Mouse (Mus musculus) midbrain, embryonic 16.5 days (tissue): ENCODE results near the gene Cmya5. TPM values are rescaled to one million over a fixed set of nuclear protein-coding genes. Genes with fewer than 3 reads are reported as not detected.

Experiments used
- ATAC-seq: fragments of 200-750 bp; cut with Nextera tagmentation; 2 replicates; pipeline ENCODE4 v1.8.0; 2017; ENCODE audit warnings: moderate TSS enrichment
- H3K27ac ChIP-seq: fragments of 300-500 bp; sonication (generic); 2 replicates; pipeline ENCODE4 v1.5.1; 2014; ENCODE audit warnings: mild to moderate bottlenecking, low read length, mixed read lengths
- H3K27me3 ChIP-seq: fragments of 300-500 bp; sonication (generic); 2 replicates; pipeline ENCODE4 v1.6.1; 2014; ENCODE audit warnings: low read depth, low read length, mixed read lengths; ENCODE audit not compliant: control insufficient read depth, insufficient read depth
- H3K36me3 ChIP-seq: fragments of 300-500 bp; sonication (generic); 2 replicates; pipeline ENCODE4 v1.6.1; 2014; ENCODE audit warnings: mild to moderate bottlenecking, low read length, moderate library complexity, mixed read lengths; ENCODE audit not compliant: control insufficient read depth, insufficient read depth
- H3K4me1 ChIP-seq: fragments of 300-500 bp; sonication (generic); 2 replicates; pipeline ENCODE4 v1.6.1; 2014; ENCODE audit warnings: mild to moderate bottlenecking, low read length, mixed read lengths; ENCODE audit not compliant: control insufficient read depth, insufficient read depth
- H3K4me2 ChIP-seq: fragments of 300-500 bp; sonication (generic); 2 replicates; pipeline ENCODE4 v1.6.1; 2014; ENCODE audit warnings: mild to moderate bottlenecking, low read length, mixed read lengths
- H3K4me3 ChIP-seq: fragments of 300-500 bp; sonication (generic); 2 replicates; pipeline ENCODE4 v1.5.1; 2014; ENCODE audit warnings: low read depth, mild to moderate bottlenecking, low read length, moderate library complexity, mixed read lengths
- H3K9ac ChIP-seq: fragments of 300-500 bp; sonication (generic); 2 replicates; pipeline ENCODE4 v1.6.1; 2014; ENCODE audit warnings: low read depth, low read length, mixed read lengths
- H3K9me3 ChIP-seq: fragments of 300-500 bp; sonication (generic); replicated peaks from 2 replicates; pipeline ENCODE4 v1.6.1; 2014; ENCODE audit warnings: mild to moderate bottlenecking, low read length, mixed read lengths; ENCODE audit not compliant: control insufficient read depth, poor library complexity, severe bottlenecking
- WGBS: fragments of 180-500 bp; shearing (Covaris S2); extraction: QIAGEN DNeasy Blood & Tissue Kit; methylation state at CpG from one replicate; pipeline ENCODE4 v1.1.7; 2014; 5-methylcytosine and 5-hydroxymethylcytosine counted together
- polyA plus RNA-seq: library from polyadenylated mRNA; unstranded; fragments of >200 nt; fragmentation: Nextera tagmentation; extraction: Ambion mirVana; gene quantifications from 2 replicates; pipeline ENCODE4 v1.2.1, GENCODE M21; 2015

Cmya5 gene
- polyA plus RNA-seq, 1 experiment from 2014 or later = 0.15 TPM

DNA sequence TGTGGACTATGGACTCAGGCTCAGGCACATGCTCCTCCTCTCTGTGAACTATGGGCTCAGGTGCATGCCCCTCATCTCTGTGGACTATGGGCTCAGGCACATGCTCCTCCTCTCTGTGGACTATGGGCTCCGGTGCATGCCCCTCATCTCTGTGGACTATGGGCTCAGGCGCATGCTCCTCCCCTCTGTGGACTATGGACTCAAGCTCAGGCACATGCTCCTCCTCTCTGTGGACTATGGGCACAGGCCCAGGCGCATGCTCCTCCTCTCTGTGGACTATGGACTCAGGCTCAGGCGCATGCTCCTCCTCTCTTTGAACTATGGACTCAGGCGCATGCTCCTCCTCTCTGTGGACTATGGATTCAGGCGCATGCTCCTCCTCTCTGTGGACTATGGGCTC is 47.9 kb downstream of the Cmya5 start:
- H3K27ac ChIP-seq = no peak overlapping the region
- H3K9me3 ChIP-seq = no peaks in the 10 kb centered on the region
- H3K9ac ChIP-seq = no peak overlapping the region
- H3K4me1 ChIP-seq = no peaks in the 10 kb centered on the region
- H3K4me3 ChIP-seq = no peak overlapping the region
- H3K4me2 ChIP-seq = no peak overlapping the region
- WGBS = 92% methylated on average over 6 of the region's 6 CpGs
- H3K27me3 ChIP-seq = no peaks in the 10 kb centered on the region
- no peak for ATAC-seq
- H3K36me3 ChIP-seq = no peaks in the 10 kb centered on the region

GRCm38 (mm10) chr13:93095097-93095791 is 49.3 kb downstream of the Cmya5 start:
- Histone ChIP-seq H3K4me3 (no peak overlapping the region), H3K27ac (no peak overlapping the region), H3K27me3 (no peaks in the 10 kb centered on the region), H3K4me2 (no peak overlapping the region), H3K36me3 (no peaks in the 10 kb centered on the region), H3K9me3 (no peaks in the 10 kb centered on the region), H3K4me1 (no peaks in the 10 kb centered on the region), H3K9ac (no peak overlapping the region)
- WGBS = 88% methylated on average over 15 of the region's 15 CpGs
- no peak for ATAC-seq

- Histone ChIP-seq H3K27ac (no peak overlapping the region), H3K4me1 (no peaks in the 10 kb centered on the region), H3K9me3 (no peaks in the 10 kb centered on the region), H3K36me3 (no peaks in the 10 kb centered on the region), H3K27me3 (no peaks in the 10 kb centered on the region), H3K4me3 (no peak overlapping the region), H3K4me2 (no peak overlapping the region), H3K9ac (no peak overlapping the region)
- ATAC-seq = no peak
- 86% methylated on average over 10 of the region's 10 CpGs for WGBS
Measured at GRCm38 (mm10) chr13:93094204-93094935, 50.2 kb downstream of the Cmya5 start.

GRCm38 (mm10) chr13:93093697-93094096 is 50.8 kb downstream of the Cmya5 start:
- Histone ChIP-seq H3K4me3 (no peak overlapping the region), H3K9me3 (no peaks in the 10 kb centered on the region), H3K4me2 (no peak overlapping the region), H3K4me1 (no peaks in the 10 kb centered on the region), H3K27me3 (no peaks in the 10 kb centered on the region), H3K27ac (no peak overlapping the region), H3K9ac (no peak overlapping the region), H3K36me3 (no peaks in the 10 kb centered on the region)
- no peak for ATAC-seq
- WGBS = 94% methylated on average over 5 of the region's 5 CpGs

- 57% methylated on average over 2 of the region's 2 CpGs for WGBS
- no peaks in the 10 kb centered on the region for H3K9me3 ChIP-seq
- H3K4me2 ChIP-seq = no peak overlapping the region
- no peaks in the 10 kb centered on the region for H3K4me1 ChIP-seq
- H3K4me3 ChIP-seq = no peak overlapping the region
- no peak overlapping the region for H3K27ac ChIP-seq
- H3K9ac ChIP-seq = no peak overlapping the region
- H3K36me3 ChIP-seq = no peaks in the 10 kb centered on the region
- H3K27me3 ChIP-seq = no peaks in the 10 kb centered on the region
- ATAC-seq = no peak
Measured at GRCm38 (mm10) chr13:93092916-93093429, 51.6 kb downstream of the Cmya5 start.

GRCm38 (mm10) chr13:93091866-93092455 is 52.6 kb downstream of the Cmya5 start:
- Histone ChIP-seq H3K27ac (no peak overlapping the region), H3K9ac (no peak overlapping the region), H3K36me3 (no peaks in the 10 kb centered on the region), H3K4me1 (no peaks in the 10 kb centered on the region), H3K4me2 (no peak overlapping the region), H3K27me3 (no peaks in the 10 kb centered on the region), H3K9me3 (no peaks in the 10 kb centered on the region), H3K4me3 (no peak overlapping the region)
- no peak for ATAC-seq
- 94% methylated on average over 10 of the region's 10 CpGs for WGBS

DNA sequence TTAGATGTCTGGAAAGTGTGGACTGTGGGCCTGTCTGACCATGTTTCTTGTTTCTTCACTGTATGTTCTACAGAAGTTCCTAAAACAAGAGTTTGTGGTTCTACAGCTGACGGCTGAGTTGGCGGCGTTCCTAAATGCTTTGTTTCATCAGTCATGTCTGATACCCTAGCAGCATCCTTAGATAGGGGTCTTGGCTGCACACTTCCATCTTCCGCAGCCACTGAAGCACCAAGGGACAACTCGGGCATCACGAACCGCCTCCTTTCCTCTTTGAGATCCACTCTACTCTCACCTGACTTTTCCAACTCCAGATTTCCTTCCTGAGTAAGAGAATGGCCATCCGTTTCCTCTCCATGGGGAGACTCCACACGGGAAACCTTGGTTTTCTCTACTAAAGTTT is 53.3 kb downstream of the Cmya5 start:
- WGBS = 96% methylated on average over 9 of the region's 9 CpGs
- Histone ChIP-seq H3K4me3 (no peak overlapping the region), H3K27ac (no peak overlapping the region), H3K4me2 (no peak overlapping the region), H3K27me3 (no peaks in the 10 kb centered on the region), H3K4me1 (no peaks in the 10 kb centered on the region), H3K9me3 (no peaks in the 10 kb centered on the region), H3K36me3 (no peaks in the 10 kb centered on the region), H3K9ac (no peak overlapping the region)
- ATAC-seq = no peak

DNA sequence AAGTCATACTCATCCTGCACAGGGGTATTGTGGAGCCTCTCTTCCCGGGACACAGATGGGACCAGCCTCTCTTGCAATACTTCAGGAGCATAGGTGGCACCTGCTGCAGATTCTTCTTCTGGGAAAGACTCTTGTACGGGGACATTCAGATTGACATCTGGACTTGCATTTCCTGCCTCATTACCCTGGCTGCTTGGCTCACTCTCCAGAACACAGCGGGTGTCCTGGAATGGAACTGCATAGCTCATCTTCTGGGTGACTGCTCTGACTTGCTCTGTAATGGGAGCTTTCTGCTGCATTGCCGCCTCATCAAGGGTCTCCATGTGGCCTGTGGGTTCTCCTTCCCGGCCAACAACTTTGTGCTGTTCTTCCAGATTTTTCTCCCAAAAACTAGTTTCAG is 55.0 kb downstream of the Cmya5 start:
- no peak for ATAC-seq
- Histone ChIP-seq H3K27me3 (no peaks in the 10 kb centered on the region), H3K9me3 (no peaks in the 10 kb centered on the region), H3K4me2 (no peak overlapping the region), H3K4me3 (no peak overlapping the region), H3K4me1 (no peaks in the 10 kb centered on the region), H3K27ac (no peak overlapping the region), H3K36me3 (no peaks in the 10 kb centered on the region), H3K9ac (no peak overlapping the region)
- WGBS = 77% methylated on average over 5 of the region's 5 CpGs

- H3K4me1 ChIP-seq = no peaks in the 10 kb centered on the region
- no peak for ATAC-seq
- H3K4me3 ChIP-seq = no peak overlapping the region
- no peak overlapping the region for H3K9ac ChIP-seq
- H3K27ac ChIP-seq = no peak overlapping the region
- no peaks in the 10 kb centered on the region for H3K9me3 ChIP-seq
- 83% methylated on average over 4 of the region's 4 CpGs for WGBS
- H3K36me3 ChIP-seq = no peaks in the 10 kb centered on the region
- no peaks in the 10 kb centered on the region for H3K27me3 ChIP-seq
- no peak overlapping the region for H3K4me2 ChIP-seq
Measured at GRCm38 (mm10) chr13:93085711-93086110, 58.8 kb downstream of the Cmya5 start.
